Mouse (Mus musculus): ENCODE data around the gene CN725425. TPM values are rescaled to one million over a fixed set of nuclear protein-coding genes. Genes with fewer than 3 reads are reported as not detected.

CN725425 gene
- polyA plus RNA-seq, 1 experiment from 2014 or later = not detected

DNA sequence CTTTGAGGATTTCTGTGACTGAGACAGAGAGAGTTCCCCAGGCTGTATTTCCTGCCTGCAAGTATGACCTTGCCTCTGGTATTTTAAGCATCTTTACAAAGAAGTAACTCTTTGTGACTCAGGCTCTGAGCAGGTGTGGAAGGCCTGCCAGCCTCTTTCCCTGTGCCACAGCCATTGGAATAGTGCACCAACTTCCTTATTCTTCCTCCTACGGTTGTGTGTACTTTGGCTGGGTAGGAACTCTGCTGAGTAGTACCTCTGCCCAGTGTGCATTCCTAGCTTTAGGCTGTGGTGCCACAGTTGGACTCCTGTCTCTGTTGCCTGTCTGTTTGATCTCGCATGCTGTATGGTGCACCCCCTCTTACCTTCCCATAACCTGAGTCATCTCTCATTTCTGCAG, 56.0 kb downstream of the CN725425 start:
- no peak overlapping the region for H3K27ac ChIP-seq (ENCODE audit: low read length)
- WGBS = 73% methylated on average over 2 of the region's 2 CpGs

DNA sequence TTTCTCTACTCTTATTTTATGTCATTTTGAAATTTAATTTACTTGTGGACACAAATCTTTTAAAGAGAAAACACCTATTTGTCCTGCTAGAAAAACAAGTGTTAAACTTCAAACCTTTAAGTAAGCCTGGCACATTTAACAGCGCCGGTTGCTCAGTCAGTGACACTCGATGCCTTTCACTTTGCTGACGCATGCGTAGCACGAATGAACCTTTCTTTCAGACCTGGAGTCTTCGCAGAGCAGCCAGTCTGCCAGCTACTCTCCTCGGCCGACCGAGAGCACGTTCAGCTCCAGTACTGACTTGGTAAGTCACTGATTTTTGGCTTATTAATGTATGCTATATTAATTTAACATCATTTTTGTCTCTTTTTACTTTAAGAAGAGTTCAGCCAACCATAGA, 57.8 kb downstream of the CN725425 start:
- ATAC-seq = no peak
- H3K4me2 ChIP-seq (ENCODE audit: low read depth, low read length) = no peak overlapping the region
- no peaks in the 10 kb centered on the region for H3K9me3 ChIP-seq (ENCODE audit: control insufficient read depth, low read length)
- no peaks in the 10 kb centered on the region for H3K27me3 ChIP-seq (replicated peaks; ENCODE audit: control insufficient read depth, insufficient read depth, low read length)
- no peak overlapping the region for H3K4me3 ChIP-seq (ENCODE audit: low read length)
- no peak overlapping the region for H3K9ac ChIP-seq (ENCODE audit: low read depth, low read length)
- no peaks in the 10 kb centered on the region for H3K36me3 ChIP-seq (ENCODE audit: control insufficient read depth, insufficient read depth, low read length)
- 70% methylated on average over 11 of the region's 11 CpGs for WGBS
- no peaks in the 10 kb centered on the region for H3K4me1 ChIP-seq (ENCODE audit: control insufficient read depth, insufficient read depth, low read length)
- no peak overlapping the region for H3K27ac ChIP-seq (ENCODE audit: low read length)

More for the DNA sequence above, 56.0 kb downstream of the CN725425 start:
- Histone ChIP-seq H3K9me3 (ENCODE audit: control insufficient read depth, low read length) (no peaks in the 10 kb centered on the region), H3K36me3 (ENCODE audit: control insufficient read depth, insufficient read depth, low read length) (no peaks in the 10 kb centered on the region), H3K4me2 (ENCODE audit: low read depth, low read length) (no peak overlapping the region), H3K27me3 (replicated peaks; ENCODE audit: control insufficient read depth, insufficient read depth, low read length) (no peaks in the 10 kb centered on the region), H3K4me3 (ENCODE audit: low read length) (no peak overlapping the region), H3K4me1 (ENCODE audit: control insufficient read depth, insufficient read depth, low read length) (no peaks in the 10 kb centered on the region), H3K9ac (ENCODE audit: low read depth, low read length) (no peak overlapping the region)
- no peak for ATAC-seq

DNA sequence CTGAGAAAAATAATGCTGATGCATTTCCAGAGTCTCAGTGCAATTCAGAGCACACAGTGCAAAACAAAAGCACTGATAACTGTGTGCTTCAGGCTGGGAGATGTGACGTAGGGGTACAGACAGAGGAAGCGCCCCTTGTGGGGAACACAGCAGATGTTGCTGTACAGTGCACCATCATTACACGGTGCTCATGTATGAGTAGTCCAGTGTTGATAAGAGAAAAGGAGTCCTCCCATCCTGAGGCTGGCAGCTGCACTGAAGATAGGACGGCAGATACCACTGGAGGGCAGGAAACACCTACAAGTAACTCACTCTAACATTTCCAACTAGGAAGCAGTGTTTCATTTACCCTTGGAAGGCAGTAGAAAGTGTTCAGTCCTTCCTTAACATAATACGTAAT, 61.3 kb downstream of the CN725425 start:
- ATAC-seq = peak; percentile 74
- no peak overlapping the region for H3K9ac ChIP-seq (ENCODE audit: low read depth, low read length)
- no peaks in the 10 kb centered on the region for H3K4me1 ChIP-seq (ENCODE audit: control insufficient read depth, insufficient read depth, low read length)
- no peak overlapping the region for H3K4me2 ChIP-seq (ENCODE audit: low read depth, low read length)
- no peaks in the 10 kb centered on the region for H3K36me3 ChIP-seq (ENCODE audit: control insufficient read depth, insufficient read depth, low read length)
- no peak overlapping the region for H3K4me3 ChIP-seq (ENCODE audit: low read length)
- no peaks in the 10 kb centered on the region for H3K9me3 ChIP-seq (ENCODE audit: control insufficient read depth, low read length)
- no peaks in the 10 kb centered on the region for H3K27me3 ChIP-seq (replicated peaks; ENCODE audit: control insufficient read depth, insufficient read depth, low read length)
- 67% methylated on average over 5 of the region's 5 CpGs for WGBS
- H3K27ac ChIP-seq (ENCODE audit: low read length) = no peak overlapping the region

GRCm38 (mm10) chr15:91263926-91264325, 64.6 kb downstream of the CN725425 start:
- Histone ChIP-seq H3K4me3 (ENCODE audit: low read length) (no peak overlapping the region), H3K4me1 (ENCODE audit: control insufficient read depth, insufficient read depth, low read length) (no peaks in the 10 kb centered on the region), H3K4me2 (ENCODE audit: low read depth, low read length) (no peak overlapping the region), H3K36me3 (ENCODE audit: control insufficient read depth, insufficient read depth, low read length) (no peaks in the 10 kb centered on the region), H3K9me3 (ENCODE audit: control insufficient read depth, low read length) (no peaks in the 10 kb centered on the region), H3K27me3 (replicated peaks; ENCODE audit: control insufficient read depth, insufficient read depth, low read length) (no peaks in the 10 kb centered on the region), H3K9ac (ENCODE audit: low read depth, low read length) (no peak overlapping the region), H3K27ac (ENCODE audit: low read length) (no peak overlapping the region)
- no peak for ATAC-seq
- WGBS = 91% methylated on average over 1 of the region's 1 CpGs

DNA sequence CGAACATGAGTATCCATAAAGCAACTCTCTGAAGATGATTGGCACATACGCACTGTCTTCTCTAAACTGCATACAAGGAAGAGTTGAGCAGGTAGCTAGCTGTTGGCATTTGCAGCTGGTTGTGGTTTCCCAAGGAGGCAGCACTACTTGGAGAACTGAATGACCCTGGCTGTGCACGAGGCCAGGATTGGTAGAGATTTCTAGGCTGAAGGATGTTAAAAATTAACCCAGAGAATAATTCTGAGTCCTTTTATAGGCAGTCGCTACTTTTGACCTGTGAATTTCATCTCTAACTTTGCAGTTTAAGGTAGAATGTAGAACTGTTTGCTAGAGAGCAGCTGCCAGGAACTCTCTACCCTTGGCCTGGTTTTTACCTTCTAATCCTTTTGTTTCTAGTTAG, 69.2 kb downstream of the CN725425 start:
- Histone ChIP-seq H3K27me3 (replicated peaks; ENCODE audit: control insufficient read depth, insufficient read depth, low read length) (no peaks in the 10 kb centered on the region), H3K4me3 (ENCODE audit: low read length) (no peak overlapping the region), H3K36me3 (ENCODE audit: control insufficient read depth, insufficient read depth, low read length) (no peaks in the 10 kb centered on the region), H3K4me1 (ENCODE audit: control insufficient read depth, insufficient read depth, low read length) (no peaks in the 10 kb centered on the region), H3K9ac (ENCODE audit: low read depth, low read length) (no peak overlapping the region), H3K9me3 (ENCODE audit: control insufficient read depth, low read length) (no peaks in the 10 kb centered on the region), H3K4me2 (ENCODE audit: low read depth, low read length) (no peak overlapping the region), H3K27ac (ENCODE audit: low read length) (no peak overlapping the region)
- 63% methylated on average over 4 of the region's 4 CpGs for WGBS
- ATAC-seq = peak; percentile 95

- no peak for ATAC-seq
- no peaks in the 10 kb centered on the region; the same call in 1 of the 2 replicates for H3K4me1 ChIP-seq (ENCODE audit: control insufficient read depth, insufficient read depth, low read length)
- H3K9me3 ChIP-seq (ENCODE audit: control insufficient read depth, low read length) = no peaks in the 10 kb centered on the region
- no peak overlapping the region for H3K4me3 ChIP-seq (ENCODE audit: low read length)
- H3K36me3 ChIP-seq (ENCODE audit: control insufficient read depth, insufficient read depth, low read length) = no peaks in the 10 kb centered on the region
- H3K4me2 ChIP-seq (ENCODE audit: low read depth, low read length) = no peak overlapping the region
- WGBS = 53% methylated on average over 3 of the region's 3 CpGs
- H3K27ac ChIP-seq (ENCODE audit: low read length) = no peak overlapping the region
- no peak overlapping the region for H3K9ac ChIP-seq (ENCODE audit: low read depth, low read length)
- H3K27me3 ChIP-seq (replicated peaks; ENCODE audit: control insufficient read depth, insufficient read depth, low read length) = no peaks in the 10 kb centered on the region
Observed at GRCm38 (mm10) chr15:91275961-91276360, 76.7 kb downstream of the CN725425 start.

DNA sequence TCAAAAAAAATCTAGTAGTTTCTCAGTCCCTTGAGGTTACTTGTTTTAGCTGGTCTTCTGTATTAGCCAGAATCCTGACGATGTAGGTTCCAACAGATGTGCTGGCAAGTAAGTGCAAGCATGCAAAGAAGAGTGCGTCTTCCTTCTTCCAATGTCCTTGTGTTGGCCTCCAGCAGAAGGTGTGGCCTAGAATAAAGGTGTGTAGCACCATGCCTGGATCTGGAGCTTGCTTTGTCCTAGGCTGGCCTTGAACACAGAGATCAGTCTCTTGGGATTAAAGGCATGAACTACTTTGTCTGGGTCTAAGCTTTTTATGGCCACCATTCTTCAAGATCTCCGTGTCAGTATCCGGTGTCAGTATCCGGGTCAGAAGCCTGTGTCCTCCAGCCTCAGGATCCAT, 80.3 kb downstream of the CN725425 start:
- no peak overlapping the region for H3K27ac ChIP-seq (ENCODE audit: low read length)
- no peaks in the 10 kb centered on the region for H3K36me3 ChIP-seq (ENCODE audit: control insufficient read depth, insufficient read depth, low read length)
- H3K9me3 ChIP-seq (ENCODE audit: control insufficient read depth, low read length) = no peaks in the 10 kb centered on the region
- no peak for ATAC-seq
- no peak overlapping the region for H3K4me2 ChIP-seq (ENCODE audit: low read depth, low read length)
- WGBS = 93% methylated on average over 5 of the region's 5 CpGs
- H3K4me3 ChIP-seq (ENCODE audit: low read length) = no peak overlapping the region
- H3K9ac ChIP-seq (ENCODE audit: low read depth, low read length) = no peak overlapping the region
- H3K27me3 ChIP-seq (replicated peaks; ENCODE audit: control insufficient read depth, insufficient read depth, low read length) = no peaks in the 10 kb centered on the region
- no peaks in the 10 kb centered on the region; the same call in 1 of the 2 replicates for H3K4me1 ChIP-seq (ENCODE audit: control insufficient read depth, insufficient read depth, low read length)

DNA sequence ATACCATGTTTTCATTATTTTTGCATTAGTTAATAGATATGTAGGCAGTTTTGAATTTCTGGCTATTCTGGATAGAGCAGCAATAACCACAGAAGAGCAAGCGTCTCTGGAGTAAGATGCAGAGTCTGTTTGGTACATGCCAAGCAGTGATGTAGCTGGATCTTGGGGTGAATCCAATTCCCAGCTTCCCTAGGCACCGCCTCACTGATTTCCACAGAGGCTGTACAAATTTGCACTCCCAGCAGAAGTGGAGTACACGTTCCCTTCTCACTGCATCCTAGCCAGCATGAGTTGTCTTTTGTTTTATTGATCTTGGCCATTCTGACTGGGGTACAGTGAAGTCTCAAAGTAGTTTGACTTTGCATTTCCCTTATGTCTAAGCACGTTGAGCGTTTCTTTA, 82.2 kb downstream of the CN725425 start:
- H3K36me3 ChIP-seq (ENCODE audit: control insufficient read depth, insufficient read depth, low read length) = no peaks in the 10 kb centered on the region
- no peak for ATAC-seq
- no peak overlapping the region for H3K9ac ChIP-seq (ENCODE audit: low read depth, low read length)
- 86% methylated on average over 5 of the region's 5 CpGs for WGBS
- H3K27ac ChIP-seq (ENCODE audit: low read length) = no peak overlapping the region
- no peak overlapping the region for H3K4me2 ChIP-seq (ENCODE audit: low read depth, low read length)
- H3K4me3 ChIP-seq (ENCODE audit: low read length) = no peak overlapping the region
- no peaks in the 10 kb centered on the region for H3K27me3 ChIP-seq (replicated peaks; ENCODE audit: control insufficient read depth, insufficient read depth, low read length)
- H3K4me1 ChIP-seq (ENCODE audit: control insufficient read depth, insufficient read depth, low read length) = no peaks in the 10 kb centered on the region
- no peaks in the 10 kb centered on the region for H3K9me3 ChIP-seq (ENCODE audit: control insufficient read depth, low read length)

DNA sequence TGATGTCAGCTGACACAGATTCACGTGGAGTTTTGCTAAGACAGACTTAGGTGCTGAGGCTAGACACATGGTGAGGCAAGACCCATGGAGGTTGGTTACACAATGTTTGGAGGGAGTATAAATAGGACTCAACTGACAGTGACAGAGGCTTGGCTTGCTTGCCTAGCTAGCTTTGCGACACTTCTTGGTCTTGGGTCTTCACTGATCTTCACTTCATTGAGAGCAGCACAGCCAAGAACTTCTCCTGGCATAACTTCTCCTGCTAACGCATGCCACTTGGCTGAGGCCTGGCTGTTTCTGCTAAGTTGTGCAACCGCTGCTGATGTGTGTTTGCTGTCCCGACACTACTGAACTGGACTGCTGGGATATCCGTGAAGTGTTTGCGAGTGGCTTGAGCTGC, 83.5 kb downstream of the CN725425 start:
- no peak for ATAC-seq
- no peak overlapping the region for H3K4me2 ChIP-seq (ENCODE audit: low read depth, low read length)
- no peak overlapping the region for H3K9ac ChIP-seq (ENCODE audit: low read depth, low read length)
- no peaks in the 10 kb centered on the region for H3K27me3 ChIP-seq (replicated peaks; ENCODE audit: control insufficient read depth, insufficient read depth, low read length)
- H3K9me3 ChIP-seq (ENCODE audit: control insufficient read depth, low read length) = no peaks in the 10 kb centered on the region
- no peaks in the 10 kb centered on the region for H3K4me1 ChIP-seq (ENCODE audit: control insufficient read depth, insufficient read depth, low read length)
- no peaks in the 10 kb centered on the region for H3K36me3 ChIP-seq (ENCODE audit: control insufficient read depth, insufficient read depth, low read length)
- no peak overlapping the region for H3K27ac ChIP-seq (ENCODE audit: low read length)
- no peak overlapping the region for H3K4me3 ChIP-seq (ENCODE audit: low read length)
- WGBS = 89% methylated on average over 7 of the region's 7 CpGs

DNA sequence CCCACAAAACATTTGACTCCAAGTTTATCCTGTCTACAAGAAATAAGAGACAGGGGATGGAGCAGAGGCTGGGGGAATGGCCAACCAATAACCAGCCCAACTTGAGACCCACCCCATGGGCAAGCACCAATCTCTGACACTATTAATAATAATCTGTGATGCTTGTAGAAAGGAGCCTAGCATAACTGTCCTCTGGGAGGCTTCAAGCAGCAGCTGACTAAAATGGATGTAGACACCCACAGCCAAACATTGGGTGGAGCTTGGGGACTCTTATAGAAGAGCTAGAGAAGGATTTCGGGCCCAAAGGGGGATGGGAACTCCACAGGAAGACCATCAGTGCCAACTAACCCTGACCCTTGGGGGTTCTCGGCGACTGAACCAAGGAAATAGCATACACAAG, 84.1 kb downstream of the CN725425 start:
- Histone ChIP-seq H3K9ac (ENCODE audit: low read depth, low read length) (no peak overlapping the region), H3K27ac (ENCODE audit: low read length) (no peak overlapping the region), H3K9me3 (ENCODE audit: control insufficient read depth, low read length) (no peaks in the 10 kb centered on the region), H3K36me3 (ENCODE audit: control insufficient read depth, insufficient read depth, low read length) (no peaks in the 10 kb centered on the region), H3K27me3 (replicated peaks; ENCODE audit: control insufficient read depth, insufficient read depth, low read length) (no peaks in the 10 kb centered on the region), H3K4me3 (ENCODE audit: low read length) (no peak overlapping the region), H3K4me2 (ENCODE audit: low read depth, low read length) (no peak overlapping the region), H3K4me1 (ENCODE audit: control insufficient read depth, insufficient read depth, low read length) (no peaks in the 10 kb centered on the region)
- no peak for ATAC-seq
- 79% methylated on average over 3 of the region's 3 CpGs for WGBS

Data from intestine, embryonic 16.5 days (tissue).